Mouse (Mus musculus) midbrain, embryonic 16.5 days (tissue): Measurements from ENCODE around the gene Sema3c. TPM values are rescaled to one million over a fixed set of nuclear protein-coding genes. Genes with fewer than 3 reads are reported as not detected.

Experiments used
- ATAC-seq: fragments of 200-750 bp; cut with Nextera tagmentation; 2 replicates; pipeline ENCODE4 v1.8.0; 2017; ENCODE audit warnings: moderate TSS enrichment
- H3K27ac ChIP-seq: fragments of 300-500 bp; sonication (generic); 2 replicates; pipeline ENCODE4 v1.5.1; 2014; ENCODE audit warnings: mild to moderate bottlenecking, low read length, mixed read lengths
- H3K27me3 ChIP-seq: fragments of 300-500 bp; sonication (generic); 2 replicates; pipeline ENCODE4 v1.6.1; 2014; ENCODE audit warnings: low read depth, low read length, mixed read lengths; ENCODE audit not compliant: control insufficient read depth, insufficient read depth
- H3K36me3 ChIP-seq: fragments of 300-500 bp; sonication (generic); 2 replicates; pipeline ENCODE4 v1.6.1; 2014; ENCODE audit warnings: mild to moderate bottlenecking, low read length, moderate library complexity, mixed read lengths; ENCODE audit not compliant: control insufficient read depth, insufficient read depth
- H3K4me1 ChIP-seq: fragments of 300-500 bp; sonication (generic); 2 replicates; pipeline ENCODE4 v1.6.1; 2014; ENCODE audit warnings: mild to moderate bottlenecking, low read length, mixed read lengths; ENCODE audit not compliant: control insufficient read depth, insufficient read depth
- H3K4me2 ChIP-seq: fragments of 300-500 bp; sonication (generic); 2 replicates; pipeline ENCODE4 v1.6.1; 2014; ENCODE audit warnings: mild to moderate bottlenecking, low read length, mixed read lengths
- H3K4me3 ChIP-seq: fragments of 300-500 bp; sonication (generic); 2 replicates; pipeline ENCODE4 v1.5.1; 2014; ENCODE audit warnings: low read depth, mild to moderate bottlenecking, low read length, moderate library complexity, mixed read lengths
- H3K9ac ChIP-seq: fragments of 300-500 bp; sonication (generic); 2 replicates; pipeline ENCODE4 v1.6.1; 2014; ENCODE audit warnings: low read depth, low read length, mixed read lengths
- H3K9me3 ChIP-seq: fragments of 300-500 bp; sonication (generic); replicated peaks from 2 replicates; pipeline ENCODE4 v1.6.1; 2014; ENCODE audit warnings: mild to moderate bottlenecking, low read length, mixed read lengths; ENCODE audit not compliant: control insufficient read depth, poor library complexity, severe bottlenecking
- WGBS: fragments of 180-500 bp; shearing (Covaris S2); extraction: QIAGEN DNeasy Blood & Tissue Kit; methylation state at CpG from one replicate; pipeline ENCODE4 v1.1.7; 2014; 5-methylcytosine and 5-hydroxymethylcytosine counted together
- polyA plus RNA-seq: library from polyadenylated mRNA; unstranded; fragments of >200 nt; fragmentation: Nextera tagmentation; extraction: Ambion mirVana; gene quantifications from 2 replicates; pipeline ENCODE4 v1.2.1, GENCODE M21; 2015

The Sema3c gene
- polyA plus RNA-seq, 1 experiment from 2014 or later = 15.5 TPM

GRCm38 (mm10) chr5:17776571-17776970 is 202.5 kb downstream of the Sema3c start:
- H3K27ac ChIP-seq = no peak overlapping the region
- no peak overlapping the region for H3K9ac ChIP-seq
- no peaks in the 10 kb centered on the region for H3K4me1 ChIP-seq
- H3K36me3 ChIP-seq = no peaks in the 10 kb centered on the region
- H3K27me3 ChIP-seq = no peaks in the 10 kb centered on the region
- no peak overlapping the region for H3K4me2 ChIP-seq
- no peak for ATAC-seq
- no peaks in the 10 kb centered on the region for H3K9me3 ChIP-seq
- H3K4me3 ChIP-seq = no peak overlapping the region
- WGBS = 88% methylated on average over 6 of the region's 6 CpGs

Other genes with a start within 250 kb of the Sema3c start
- not detected in 2 replicates for gene Speer4f2, start 201.1 kb upstream of the Sema3c start, polyA plus RNA-seq
- gene Speer4f1, start 98.2 kb upstream of the Sema3c start, polyA plus RNA-seq = not detected in 2 replicates